Mouse (Mus musculus): ENCODE measurements around the gene Foxo6. TPM values are rescaled to one million over a fixed set of nuclear protein-coding genes. Genes with fewer than 3 reads are reported as not detected.
A peak's percentile ranks its signal among the peaks of the same experiment; 100 is the strongest.

The Foxo6 gene
- polyA plus RNA-seq, 1 experiment from 2014 or later = 0.15 TPM

GRCm38 (mm10) chr4:120317541-120317940 is 30.4 kb upstream of the Foxo6 start:
- H3K4me1 ChIP-seq (ENCODE audit: insufficient read depth, low read length) = no peaks in the 10 kb centered on the region
- WGBS = 63% methylated on average over 2 of the region's 2 CpGs
- no peaks in the 10 kb centered on the region for H3K36me3 ChIP-seq (ENCODE audit: insufficient read depth, low read length)
- no peak overlapping the region for H3K27ac ChIP-seq (ENCODE audit: low read length)
- no peak overlapping the region for H3K4me2 ChIP-seq (replicated peaks; ENCODE audit: low read depth, low read length)
- no peaks in the 10 kb centered on the region for H3K9me3 ChIP-seq (ENCODE audit: low read length)
- H3K4me3 ChIP-seq (ENCODE audit: low read length) = no peak overlapping the region
- H3K9ac ChIP-seq (replicated peaks; ENCODE audit: low read length) = no peak overlapping the region
- no peak for ATAC-seq (ENCODE audit: low FRiP score, low TSS enrichment)
- H3K27me3 ChIP-seq (ENCODE audit: insufficient read depth, low read length) = no peaks in the 10 kb centered on the region; the same call in 1 of the 2 replicates

- WGBS = 86% methylated on average over 4 of the region's 4 CpGs
- no peaks in the 10 kb centered on the region for H3K9me3 ChIP-seq (ENCODE audit: low read length)
- no peak overlapping the region for H3K4me2 ChIP-seq (replicated peaks; ENCODE audit: low read depth, low read length)
- no peaks in the 10 kb centered on the region for H3K36me3 ChIP-seq (ENCODE audit: insufficient read depth, low read length)
- H3K9ac ChIP-seq (replicated peaks; ENCODE audit: low read length) = no peak overlapping the region
- no peak overlapping the region for H3K4me3 ChIP-seq (ENCODE audit: low read length)
- H3K27me3 ChIP-seq (ENCODE audit: insufficient read depth, low read length) = no peaks in the 10 kb centered on the region; the same call in 1 of the 2 replicates
- no peak overlapping the region for H3K27ac ChIP-seq (ENCODE audit: low read length)
- ATAC-seq (ENCODE audit: low FRiP score, low TSS enrichment) = no peak
- no peaks in the 10 kb centered on the region for H3K4me1 ChIP-seq (ENCODE audit: insufficient read depth, low read length)
These were observed 29.6 kb upstream of the Foxo6 start for GRCm38 (mm10) chr4:120316716-120317115.

- no peak overlapping the region for H3K4me2 ChIP-seq (replicated peaks; ENCODE audit: low read depth, low read length)
- H3K4me1 ChIP-seq (ENCODE audit: insufficient read depth, low read length) = no peaks in the 10 kb centered on the region
- no peak overlapping the region for H3K4me3 ChIP-seq (ENCODE audit: low read length)
- H3K9me3 ChIP-seq (ENCODE audit: low read length) = peaks cover 3% of the 10 kb centered on the region; the same call in 1 of the 2 replicates
- WGBS = 25% methylated on average over 3 of the region's 3 CpGs
- H3K27me3 ChIP-seq (ENCODE audit: insufficient read depth, low read length) = no peaks in the 10 kb centered on the region; the same call in 1 of the 2 replicates
- no peak overlapping the region for H3K27ac ChIP-seq (ENCODE audit: low read length)
- no peak overlapping the region for H3K9ac ChIP-seq (replicated peaks; ENCODE audit: low read length)
- H3K36me3 ChIP-seq (ENCODE audit: insufficient read depth, low read length) = no peaks in the 10 kb centered on the region
- ATAC-seq (ENCODE audit: low FRiP score, low TSS enrichment) = no peak
These were observed 27.4 kb upstream of the Foxo6 start for GRCm38 (mm10) chr4:120314571-120314970.

- H3K27ac ChIP-seq (ENCODE audit: low read length) = no peak overlapping the region
- H3K4me3 ChIP-seq (ENCODE audit: low read length) = no peak overlapping the region
- H3K9ac ChIP-seq (replicated peaks; ENCODE audit: low read length) = no peak overlapping the region
- peaks cover 3% of the 10 kb centered on the region; the same call in 1 of the 2 replicates for H3K9me3 ChIP-seq (ENCODE audit: low read length)
- H3K36me3 ChIP-seq (ENCODE audit: insufficient read depth, low read length) = no peaks in the 10 kb centered on the region
- no peak for ATAC-seq (ENCODE audit: low FRiP score, low TSS enrichment)
- H3K4me1 ChIP-seq (ENCODE audit: insufficient read depth, low read length) = no peaks in the 10 kb centered on the region
- WGBS = 75% methylated on average over 5 of the region's 5 CpGs
- no peaks in the 10 kb centered on the region; the same call in 1 of the 2 replicates for H3K27me3 ChIP-seq (ENCODE audit: insufficient read depth, low read length)
- no peak overlapping the region for H3K4me2 ChIP-seq (replicated peaks; ENCODE audit: low read depth, low read length)
These were observed 26.2 kb upstream of the Foxo6 start for GRCm38 (mm10) chr4:120313309-120313708.

- H3K4me2 ChIP-seq (replicated peaks; ENCODE audit: low read depth, low read length) = no peak overlapping the region
- no peak overlapping the region for H3K27ac ChIP-seq (ENCODE audit: low read length)
- no peak for ATAC-seq (ENCODE audit: low FRiP score, low TSS enrichment)
- no peaks in the 10 kb centered on the region for H3K27me3 ChIP-seq (ENCODE audit: insufficient read depth, low read length)
- no peaks in the 10 kb centered on the region for H3K4me1 ChIP-seq (ENCODE audit: insufficient read depth, low read length)
- 11% methylated on average over 9 of the region's 9 CpGs for WGBS
- no peaks in the 10 kb centered on the region for H3K9me3 ChIP-seq (ENCODE audit: low read length)
- H3K36me3 ChIP-seq (ENCODE audit: insufficient read depth, low read length) = no peaks in the 10 kb centered on the region
- H3K9ac ChIP-seq (replicated peaks; ENCODE audit: low read length) = no peak overlapping the region
- H3K4me3 ChIP-seq (ENCODE audit: low read length) = no peak overlapping the region
These were observed 17.4 kb upstream of the Foxo6 start for GRCm38 (mm10) chr4:120304580-120304979.

- WGBS = 58% methylated on average over 7 of the region's 7 CpGs
- Histone ChIP-seq H3K36me3 (ENCODE audit: insufficient read depth, low read length) (no peaks in the 10 kb centered on the region), H3K9me3 (ENCODE audit: low read length) (no peaks in the 10 kb centered on the region), H3K4me1 (ENCODE audit: insufficient read depth, low read length) (no peaks in the 10 kb centered on the region), H3K4me3 (ENCODE audit: low read length) (no peak overlapping the region), H3K4me2 (replicated peaks; ENCODE audit: low read depth, low read length) (no peak overlapping the region), H3K9ac (replicated peaks; ENCODE audit: low read length) (no peak overlapping the region), H3K27me3 (ENCODE audit: insufficient read depth, low read length) (no peaks in the 10 kb centered on the region), H3K27ac (ENCODE audit: low read length) (no peak overlapping the region)
- no peak for ATAC-seq (ENCODE audit: low FRiP score, low TSS enrichment)
These were observed 12.1 kb upstream of the Foxo6 start for GRCm38 (mm10) chr4:120299287-120299686.

GRCm38 (mm10) chr4:120291106-120291822 is 4.1 kb upstream of the Foxo6 start:
- Histone ChIP-seq H3K4me1 (ENCODE audit: insufficient read depth, low read length) (peaks cover 15% of the 10 kb centered on the region), H3K4me2 (replicated peaks; ENCODE audit: low read depth, low read length) (no peak overlapping the region), H3K9me3 (ENCODE audit: low read length) (no peaks in the 10 kb centered on the region), H3K27ac (ENCODE audit: low read length) (no peak overlapping the region), H3K9ac (replicated peaks; ENCODE audit: low read length) (no peak overlapping the region), H3K36me3 (ENCODE audit: insufficient read depth, low read length) (no peaks in the 10 kb centered on the region), H3K4me3 (ENCODE audit: low read length) (no peak overlapping the region), H3K27me3 (ENCODE audit: insufficient read depth, low read length) (peaks cover 9% of the 10 kb centered on the region)
- no peak for ATAC-seq (ENCODE audit: low FRiP score, low TSS enrichment)
- WGBS = 79% methylated on average over 11 of the region's 11 CpGs

- Histone ChIP-seq H3K9ac (replicated peaks; ENCODE audit: low read length) (no peak overlapping the region), H3K27me3 (ENCODE audit: insufficient read depth, low read length) (peaks cover 17% of the 10 kb centered on the region), H3K4me3 (ENCODE audit: low read length) (no peak overlapping the region), H3K4me2 (replicated peaks; ENCODE audit: low read depth, low read length) (no peak overlapping the region), H3K9me3 (ENCODE audit: low read length) (no peaks in the 10 kb centered on the region), H3K4me1 (ENCODE audit: insufficient read depth, low read length) (peaks cover 16% of the 10 kb centered on the region), H3K27ac (ENCODE audit: low read length) (no peak overlapping the region), H3K36me3 (ENCODE audit: insufficient read depth, low read length) (no peaks in the 10 kb centered on the region)
- no peak for ATAC-seq (ENCODE audit: low FRiP score, low TSS enrichment)
- 34% methylated on average over 5 of the region's 5 CpGs for WGBS
These were observed 3.3 kb upstream of the Foxo6 start for GRCm38 (mm10) chr4:120290486-120290885.

GRCm38 (mm10) chr4:120289181-120289965 is 2.2 kb upstream of the Foxo6 start:
- Histone ChIP-seq H3K4me2 (replicated peaks; ENCODE audit: low read depth, low read length) (no peak overlapping the region), H3K4me1 (ENCODE audit: insufficient read depth, low read length) (peaks cover 16% of the 10 kb centered on the region), H3K27me3 (ENCODE audit: insufficient read depth, low read length) (peaks cover 28% of the 10 kb centered on the region), H3K4me3 (ENCODE audit: low read length) (no peak overlapping the region), H3K9me3 (ENCODE audit: low read length) (no peaks in the 10 kb centered on the region), H3K27ac (ENCODE audit: low read length) (no peak overlapping the region), H3K36me3 (ENCODE audit: insufficient read depth, low read length) (no peaks in the 10 kb centered on the region), H3K9ac (replicated peaks; ENCODE audit: low read length) (no peak overlapping the region)
- WGBS = 53% methylated on average over 3 of the region's 3 CpGs
- ATAC-seq (ENCODE audit: low FRiP score, low TSS enrichment) = no peak

- H3K9ac ChIP-seq (replicated peaks; ENCODE audit: low read length) = peak overlapping the region; percentile 69
- H3K4me3 ChIP-seq (ENCODE audit: low read length) = peak overlapping the region; percentile 62
- peaks cover 28% of the 10 kb centered on the region for H3K4me1 ChIP-seq (ENCODE audit: insufficient read depth, low read length)
- no peaks in the 10 kb centered on the region for H3K36me3 ChIP-seq (ENCODE audit: insufficient read depth, low read length)
- WGBS = under 1% methylated on average over 47 of the region's 53 CpGs
- peak overlapping the region; percentile 100 for H3K4me2 ChIP-seq (replicated peaks; ENCODE audit: low read depth, low read length)
- no peaks in the 10 kb centered on the region for H3K9me3 ChIP-seq (ENCODE audit: low read length)
- ATAC-seq (ENCODE audit: low FRiP score, low TSS enrichment) = no peak; the same call in 1 of the 2 replicates
- no peak overlapping the region for H3K27ac ChIP-seq (ENCODE audit: low read length)
- peaks cover 42% of the 10 kb centered on the region for H3K27me3 ChIP-seq (ENCODE audit: insufficient read depth, low read length)
These were observed 348 bp downstream of the Foxo6 start for GRCm38 (mm10) chr4:120286761-120287241.
